Mouse (Mus musculus) ES-E14 (cell line): ENCODE measurements at regions not wholly inside any gene's neighbourhood (a gene's known extent, or its start where the extent isn't known, plus 50 kb on each side); places are given as distances from the start of the nearest gene placed in this dataset.

ENCODE experiments used
- HCFC1 ChIP-seq: IDR thresholded peaks from 2 replicates; pipeline ENCODE4 v1.6.1; 2012; ENCODE audit warnings: low read length, inconsistent platforms, borderline replicate concordance; ENCODE audit not compliant: insufficient read depth
- ZC3H11A ChIP-seq: IDR thresholded peaks from 2 replicates; pipeline ENCODE4 v1.6.1; 2012; ENCODE audit warnings: low read depth, mild to moderate bottlenecking, inconsistent platforms, low read length, borderline replicate concordance
- ZNF384 ChIP-seq: IDR thresholded peaks from 2 replicates; pipeline ENCODE4 v1.6.1; 2012; ENCODE audit warnings: low read depth, low read length, inconsistent platforms

- no peak for TF ChIP-seq ZNF384
- no peak for TF ChIP-seq HCFC1
- TF ChIP-seq ZC3H11A: no peak
Observed at GRCm38 (mm10) chr1:152220804-152221565, 131.1 kb upstream of the 1700025G04Rik start.
